Mouse (Mus musculus): Measurements from ENCODE around the gene Relb. TPM values are rescaled to one million over a fixed set of nuclear protein-coding genes. Genes with fewer than 3 reads are reported as not detected.

Gene Relb
- polyA plus RNA-seq, 1 experiment: 76.9 TPM

DNA sequence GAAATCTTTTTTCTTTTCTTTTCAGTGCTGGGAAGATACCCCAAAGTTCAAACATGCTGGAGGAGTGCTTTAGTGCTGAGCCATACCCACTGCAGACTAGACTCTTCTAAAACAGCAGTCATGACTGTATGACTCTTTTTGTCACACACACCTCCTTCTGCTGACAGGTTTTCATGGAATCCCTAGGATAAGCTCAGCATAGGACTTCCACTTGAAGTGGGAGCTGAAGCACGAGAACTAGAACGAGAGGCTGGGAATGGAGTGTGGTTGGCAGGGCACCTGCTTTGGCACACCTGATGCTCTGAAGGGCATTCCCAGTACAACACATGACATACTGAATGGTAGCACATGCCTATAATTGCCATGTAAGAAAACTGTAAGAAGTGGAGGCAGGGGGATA lies 23.4 kb upstream of the Relb start:
- TF ChIP-seq CTCF (IDR thresholded peaks at IDR 0.05; ENCODE audit: extremely low read depth, insufficient read depth, insufficient read length, insufficient replicate concordance): no peak
- TF ChIP-seq POLR2A (IDR thresholded peaks at IDR 0.05; ENCODE audit: low read depth, low read length): no peak
- DNase-seq (ENCODE audit: low read depth in 1 of 2, low spot score in 2 of 2): no peak
- Histone ChIP-seq H3K4me3 (ENCODE audit: extremely low read depth, insufficient read depth, insufficient read length) (no peak overlapping the region), H3K36me3 (ENCODE audit: control insufficient read depth, insufficient read depth, low read length) (peaks cover 22% of the 10 kb centered on the region; the same call in 1 of the 2 replicates), H3K27me3 (ENCODE audit: control insufficient read depth, insufficient read depth, low read length) (no peaks in the 10 kb centered on the region), H3K27ac (ENCODE audit: insufficient read depth, low read length) (no peak overlapping the region), H3K4me1 (ENCODE audit: control insufficient read depth, insufficient read depth, insufficient read length) (no peaks in the 10 kb centered on the region)
- WGBS: 96% methylated on average over 2 of the region's 2 CpGs

DNA sequence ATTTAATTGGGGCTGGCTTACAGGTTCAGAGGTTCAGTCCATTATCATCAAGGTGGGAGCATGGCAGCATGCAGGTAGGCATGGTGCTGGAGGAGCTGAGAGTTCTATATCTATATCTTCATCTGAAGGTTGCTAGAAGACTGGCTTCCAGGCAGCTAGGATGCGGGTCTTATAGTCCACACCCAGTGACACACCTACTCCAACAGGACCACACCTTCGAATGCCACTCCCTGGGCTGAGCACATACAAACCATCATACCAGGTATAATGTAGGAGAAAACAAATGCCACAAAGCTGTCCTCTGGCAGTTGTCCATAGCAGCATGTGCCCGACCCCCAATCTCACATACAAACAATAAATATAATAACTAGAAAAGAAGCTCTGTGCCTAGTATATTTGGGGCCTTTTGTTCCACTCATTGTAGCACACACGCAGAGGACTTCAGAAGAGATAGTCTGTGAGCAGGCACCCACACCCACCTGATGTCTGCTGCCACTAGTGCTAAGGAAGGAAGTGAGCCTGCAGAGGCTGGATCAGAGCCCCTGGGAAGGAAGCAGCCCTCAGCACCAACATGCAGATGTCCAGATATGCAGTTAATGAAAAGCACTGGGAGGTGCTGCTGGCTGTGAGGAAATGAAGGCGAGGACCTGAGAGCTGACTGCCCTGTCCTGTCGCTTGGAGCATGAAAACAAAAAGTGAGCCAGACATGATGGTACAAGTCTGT lies 22.0 kb upstream of the Relb start:
- no peak for DNase-seq (ENCODE audit: low read depth in 1 of 2, low spot score in 2 of 2)
- H3K4me3 ChIP-seq (ENCODE audit: extremely low read depth, insufficient read depth, insufficient read length): no peak overlapping the region
- H3K4me1 ChIP-seq (ENCODE audit: control insufficient read depth, insufficient read depth, insufficient read length): no peaks in the 10 kb centered on the region
- H3K27me3 ChIP-seq (ENCODE audit: control insufficient read depth, insufficient read depth, low read length): no peaks in the 10 kb centered on the region
- H3K27ac ChIP-seq (ENCODE audit: insufficient read depth, low read length): no peak overlapping the region
- no peak for TF ChIP-seq POLR2A (IDR thresholded peaks at IDR 0.05; ENCODE audit: low read depth, low read length)
- H3K36me3 ChIP-seq (ENCODE audit: control insufficient read depth, insufficient read depth, low read length): peaks cover 26% of the 10 kb centered on the region
- 56% methylated on average over 6 of the region's 6 CpGs for WGBS

DNA sequence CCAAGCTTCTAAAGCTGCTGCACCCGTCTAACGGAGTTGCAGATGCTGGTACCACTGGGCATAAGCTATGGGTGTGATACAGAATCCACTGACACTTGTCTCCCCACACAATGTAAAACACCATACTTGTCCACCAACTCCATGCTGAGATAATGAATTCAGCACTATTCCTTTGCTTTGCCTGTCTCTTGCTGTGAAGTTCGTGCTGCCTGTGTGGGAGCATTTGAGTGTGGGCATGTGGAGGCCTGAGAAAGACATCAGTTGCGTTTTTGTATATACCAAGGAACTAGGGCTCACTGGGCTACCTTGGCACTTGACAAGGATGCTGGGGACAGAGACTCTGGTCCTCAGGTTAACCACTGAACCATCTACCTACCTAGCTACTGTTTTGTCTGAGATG lies 12.0 kb upstream of the Relb start:
- Histone ChIP-seq H3K27me3 (ENCODE audit: control insufficient read depth, insufficient read depth, low read length) (no peaks in the 10 kb centered on the region), H3K4me3 (ENCODE audit: extremely low read depth, insufficient read depth, insufficient read length) (no peak overlapping the region), H3K27ac (ENCODE audit: insufficient read depth, low read length) (no peak overlapping the region), H3K36me3 (ENCODE audit: control insufficient read depth, insufficient read depth, low read length) (peaks cover 51% of the 10 kb centered on the region), H3K4me1 (ENCODE audit: control insufficient read depth, insufficient read depth, insufficient read length) (no peaks in the 10 kb centered on the region)
- DNase-seq (ENCODE audit: low read depth in 1 of 2, low spot score in 2 of 2): no peak
- WGBS: 96% methylated on average over 4 of the region's 4 CpGs
- no peak for TF ChIP-seq POLR2A (IDR thresholded peaks at IDR 0.05; ENCODE audit: low read depth, low read length)

DNA sequence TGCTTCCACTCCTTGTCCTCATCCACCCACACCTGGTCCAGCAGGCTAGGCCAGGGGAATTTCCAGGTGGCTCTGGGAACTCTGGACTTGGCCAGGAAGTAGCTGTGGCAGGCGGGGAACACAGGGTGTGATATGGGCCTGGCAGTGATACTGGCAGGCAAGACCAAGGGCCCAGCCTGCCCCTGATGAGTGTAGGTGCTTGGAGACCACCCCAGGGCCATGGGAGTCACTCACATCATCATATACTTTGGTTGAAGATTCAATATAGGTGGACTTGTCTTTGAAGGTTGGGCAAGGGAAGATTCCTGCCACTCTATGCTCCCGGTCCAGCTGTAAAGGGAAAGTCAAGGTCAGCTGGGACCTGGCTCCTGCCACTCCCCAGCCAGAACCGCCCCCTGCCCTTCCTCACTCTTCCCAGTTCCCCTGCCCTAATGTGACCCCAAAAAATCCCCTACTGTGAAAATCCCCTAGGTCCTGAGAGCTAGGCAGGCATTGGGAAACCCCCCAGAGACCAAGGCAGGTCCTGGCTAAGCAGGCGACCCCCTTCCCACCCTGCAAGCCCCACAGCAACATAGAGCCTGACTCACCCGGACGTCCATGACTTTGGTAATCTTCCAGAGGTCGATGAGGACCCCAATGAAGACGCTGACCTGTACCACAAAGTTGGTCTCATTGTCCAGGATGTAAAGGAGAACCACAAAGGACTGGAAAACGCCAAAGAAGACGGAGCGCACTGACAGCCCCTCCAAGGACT lies 6.0 kb upstream of the Relb start:
- DNase-seq (ENCODE audit: low read depth in 1 of 2, low spot score in 2 of 2): no peak
- Histone ChIP-seq H3K27ac (ENCODE audit: insufficient read depth, low read length) (peak overlapping the region; percentile 56), H3K4me1 (ENCODE audit: control insufficient read depth, insufficient read depth, insufficient read length) (no peaks in the 10 kb centered on the region), H3K27me3 (ENCODE audit: control insufficient read depth, insufficient read depth, low read length) (no peaks in the 10 kb centered on the region), H3K36me3 (ENCODE audit: control insufficient read depth, insufficient read depth, low read length) (peaks cover 46% of the 10 kb centered on the region), H3K4me3 (ENCODE audit: extremely low read depth, insufficient read depth, insufficient read length) (no peak overlapping the region)
- TF ChIP-seq POLR2A (IDR thresholded peaks at IDR 0.05; ENCODE audit: low read depth, low read length) (no peak), CTCF (IDR thresholded peaks at IDR 0.05; ENCODE audit: extremely low read depth, insufficient read depth, insufficient read length, insufficient replicate concordance) (no peak)
- 83% methylated on average over 11 of the region's 11 CpGs for WGBS

DNA sequence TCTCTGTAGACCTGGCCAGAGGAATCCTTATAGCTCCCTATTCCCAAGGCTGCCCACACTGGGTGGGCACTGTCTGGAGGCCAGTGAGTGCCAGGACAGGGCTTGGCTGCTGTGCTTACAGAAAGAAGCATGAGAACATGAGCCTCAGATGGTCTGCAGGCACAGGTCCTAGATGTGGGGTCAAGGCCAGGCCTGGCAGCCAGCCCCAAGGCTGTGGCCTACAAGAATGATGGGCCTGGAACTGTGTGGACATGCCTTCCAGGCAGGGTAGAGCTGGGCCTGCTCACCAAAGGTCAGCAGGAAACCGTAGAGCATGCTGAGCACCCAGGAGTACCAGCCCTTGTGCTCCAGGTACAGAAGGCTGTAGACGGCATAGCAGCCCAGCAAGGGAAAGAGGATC lies 5.4 kb upstream of the Relb start:
- Histone ChIP-seq H3K36me3 (ENCODE audit: control insufficient read depth, insufficient read depth, low read length) (peaks cover 46% of the 10 kb centered on the region), H3K27ac (ENCODE audit: insufficient read depth, low read length) (peak overlapping the region; percentile 56), H3K27me3 (ENCODE audit: control insufficient read depth, insufficient read depth, low read length) (no peaks in the 10 kb centered on the region), H3K4me1 (ENCODE audit: control insufficient read depth, insufficient read depth, insufficient read length) (no peaks in the 10 kb centered on the region; the same call in 1 of the 2 replicates), H3K4me3 (ENCODE audit: extremely low read depth, insufficient read depth, insufficient read length) (no peak overlapping the region)
- DNase-seq (ENCODE audit: low read depth in 1 of 2, low spot score in 2 of 2): no peak
- 88% methylated on average over 2 of the region's 2 CpGs for WGBS
- TF ChIP-seq CTCF (IDR thresholded peaks at IDR 0.05; ENCODE audit: extremely low read depth, insufficient read depth, insufficient read length, insufficient replicate concordance) (no peak), POLR2A (IDR thresholded peaks at IDR 0.05; ENCODE audit: low read depth, low read length) (no peak)

DNA sequence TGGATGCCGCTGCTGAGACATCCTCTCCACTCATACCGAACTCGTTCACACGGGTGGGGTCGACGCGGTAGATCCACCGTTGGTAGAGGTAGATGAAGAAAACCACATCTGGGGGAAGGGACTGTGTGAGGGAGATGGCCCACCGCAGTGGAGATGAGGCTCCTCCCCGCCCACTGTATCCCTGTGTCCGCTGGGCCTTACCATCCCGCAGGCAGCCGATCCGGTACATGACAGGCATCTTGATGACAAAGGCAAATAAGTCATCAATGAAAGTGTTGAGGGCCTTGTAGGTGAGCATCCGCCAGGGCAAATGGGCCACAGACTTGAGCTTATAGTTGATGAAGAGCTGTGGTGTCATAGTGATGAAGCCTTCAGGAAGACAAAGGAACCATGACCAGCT lies 4.6 kb upstream of the Relb start:
- Histone ChIP-seq H3K4me3 (ENCODE audit: extremely low read depth, insufficient read depth, insufficient read length) (no peak overlapping the region), H3K36me3 (ENCODE audit: control insufficient read depth, insufficient read depth, low read length) (peaks cover 46% of the 10 kb centered on the region), H3K4me1 (ENCODE audit: control insufficient read depth, insufficient read depth, insufficient read length) (no peaks in the 10 kb centered on the region; the same call in 1 of the 2 replicates), H3K27me3 (ENCODE audit: control insufficient read depth, insufficient read depth, low read length) (no peaks in the 10 kb centered on the region), H3K27ac (ENCODE audit: insufficient read depth, low read length) (no peak overlapping the region)
- WGBS: 87% methylated on average over 15 of the region's 15 CpGs
- TF ChIP-seq POLR2A (IDR thresholded peaks at IDR 0.05; ENCODE audit: low read depth, low read length) (no peak), CTCF (IDR thresholded peaks at IDR 0.05; ENCODE audit: extremely low read depth, insufficient read depth, insufficient read length, insufficient replicate concordance) (no peak)
- DNase-seq (ENCODE audit: low read depth in 1 of 2, low spot score in 2 of 2): no peak

DNA sequence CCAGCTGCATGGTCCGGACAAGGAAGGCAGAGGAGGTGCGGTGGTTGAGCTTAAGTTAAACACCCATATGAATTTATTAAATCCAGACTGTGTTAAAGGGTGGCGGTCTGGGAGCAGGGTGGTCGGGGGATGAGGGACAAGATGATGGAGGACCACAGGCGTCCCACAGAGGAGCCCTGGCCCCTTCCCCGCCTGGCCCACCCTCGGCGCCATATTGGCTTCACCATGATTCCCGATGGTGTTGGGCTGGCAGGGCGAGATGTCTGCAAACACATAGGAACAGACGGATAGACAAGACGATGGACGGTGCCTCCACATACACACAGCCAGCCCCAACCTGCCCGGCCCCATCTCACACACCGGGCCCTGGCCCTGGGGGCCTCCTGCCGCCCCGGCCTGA lies 4.0 kb upstream of the Relb start:
- Histone ChIP-seq H3K4me1 (ENCODE audit: control insufficient read depth, insufficient read depth, insufficient read length) (no peaks in the 10 kb centered on the region; the same call in 1 of the 2 replicates), H3K27me3 (ENCODE audit: control insufficient read depth, insufficient read depth, low read length) (no peaks in the 10 kb centered on the region), H3K27ac (ENCODE audit: insufficient read depth, low read length) (no peak overlapping the region), H3K4me3 (ENCODE audit: extremely low read depth, insufficient read depth, insufficient read length) (no peak overlapping the region), H3K36me3 (ENCODE audit: control insufficient read depth, insufficient read depth, low read length) (peaks cover 41% of the 10 kb centered on the region)
- TF ChIP-seq CTCF (IDR thresholded peaks at IDR 0.05; ENCODE audit: extremely low read depth, insufficient read depth, insufficient read length, insufficient replicate concordance): no peak
- WGBS: 96% methylated on average over 17 of the region's 17 CpGs
- DNase-seq (ENCODE audit: low read depth in 1 of 2, low spot score in 2 of 2): no peak

Data from spleen, adult 2 months (tissue).